ENCODE assay signal across 8 mouse cellular contexts in the genomic region with DNA sequence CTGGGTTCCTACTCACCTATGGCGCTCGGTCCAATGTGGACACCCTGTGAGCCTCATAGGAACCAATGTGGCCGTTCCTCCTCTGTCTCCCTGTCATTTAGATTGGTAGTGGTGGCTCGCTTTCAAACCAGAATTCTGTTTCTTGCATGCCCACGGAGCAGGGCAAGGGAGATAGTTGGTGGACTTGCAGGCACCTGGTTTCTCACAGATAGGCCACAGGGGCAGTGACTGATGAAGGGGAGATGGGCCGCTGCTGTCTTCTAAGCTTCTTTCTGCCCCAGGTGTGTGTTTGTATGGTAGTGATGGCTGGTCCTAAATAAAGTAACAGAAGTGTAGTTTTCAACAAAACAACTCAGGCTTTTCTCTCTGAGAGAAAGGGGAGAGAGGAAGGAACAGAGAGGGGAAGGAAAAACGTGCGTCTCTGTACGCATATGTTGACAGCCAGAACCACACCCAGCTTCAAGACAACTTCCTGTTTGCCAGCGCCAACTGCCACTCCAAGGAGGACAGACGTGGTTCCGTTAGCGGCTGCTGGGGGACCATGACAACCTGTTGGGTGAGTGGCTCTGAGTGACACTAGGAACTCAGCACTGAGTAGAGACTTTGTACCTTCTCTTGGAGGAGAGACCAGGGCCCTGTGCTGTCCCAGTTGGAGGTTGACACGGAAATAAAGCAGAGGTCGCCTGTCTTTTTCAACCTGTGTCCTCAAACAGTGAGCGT.
A peak's percentile ranks its signal among the peaks of the same experiment; 100 is the strongest.
DNase-seq lines count a peak whose midpoint lies in the region; ATAC-seq lines count a peak whose summit lies in the region.

No protein-coding gene starts in this region.

- no peak overlapping the region for H3K9ac ChIP-seq in intestine, embryonic 15.5 days

- H3K36me3 ChIP-seq in intestine, embryonic 15.5 days, result no peaks in the 10 kb centered on the region

- peaks cover 9% of the 10 kb centered on the region for H3K4me1 ChIP-seq in intestine, embryonic 15.5 days (replicated peaks)

- no peak overlapping the region for H3K4me3 ChIP-seq in intestine, embryonic 15.5 days (replicated peaks)

- DNase-seq in CD4-positive, CD25-positive, alpha-beta regulatory T cell, adult 2 months (ENCODE audit: low read depth, low spot score), result peak; percentile 87
- peak; percentile 59 for DNase-seq in c-Kit-negative CD71-positive TER-119-positive erythroid progenitor cells, embryonic 14.5 days (ENCODE audit: low read depth, low spot score)
- peak; percentile 78 for DNase-seq in lung, postnatal 36 days
- DNase-seq in thymus, postnatal 14 days, result peak; percentile 86
- DNase-seq in Muller cell, postnatal 12 days (ENCODE audit: inconsistent ontology term), result no peak
- no peak for DNase-seq in adrenal gland, postnatal 25 days
- no peak for DNase-seq in gastrocnemius, adult 18-20 months (ENCODE audit: low spot score)

- no peaks in the 10 kb centered on the region for H3K27me3 ChIP-seq in intestine, embryonic 15.5 days (replicated peaks)

- H3K27ac ChIP-seq in intestine, embryonic 15.5 days, result no peak overlapping the region

- peak; percentile 83 for ATAC-seq in intestine, embryonic 15.5 days

- no peaks in the 10 kb centered on the region for H3K9me3 ChIP-seq in intestine, embryonic 15.5 days

- WGBS in intestine, embryonic 15.5 days, result 79% methylated on average over 16 of the region's 16 CpGs

- no peak overlapping the region for H3K4me2 ChIP-seq in intestine, embryonic 15.5 days (replicated peaks)

Comparison
In these comparisons a context has a peak if more than half of its experiments do, and no peak if none do; other contexts are left out.
1. DNase-seq: peak in CD4-positive, CD25-positive, alpha-beta regulatory T cell, adult 2 months (single experiment), c-Kit-negative CD71-positive TER-119-positive erythroid progenitor cells, embryonic 14.5 days (single experiment), lung, postnatal 36 days (single experiment) and thymus, postnatal 14 days (single experiment); none in Muller cell, postnatal 12 days (single experiment), adrenal gland, postnatal 25 days (single experiment) and gastrocnemius, adult 18-20 months (single experiment).